Mouse (Mus musculus) spleen, postnatal 10 days (tissue): ENCODE data around the gene Trim28.

ENCODE experiments used
- DNase-seq, 2 experiments: peaks; one replicate each; pipeline ENCODE4 v3.0.0; 2021 to 2022; ENCODE audit warnings: low spot score in 2 of 2

Trim28 gene

DNA sequence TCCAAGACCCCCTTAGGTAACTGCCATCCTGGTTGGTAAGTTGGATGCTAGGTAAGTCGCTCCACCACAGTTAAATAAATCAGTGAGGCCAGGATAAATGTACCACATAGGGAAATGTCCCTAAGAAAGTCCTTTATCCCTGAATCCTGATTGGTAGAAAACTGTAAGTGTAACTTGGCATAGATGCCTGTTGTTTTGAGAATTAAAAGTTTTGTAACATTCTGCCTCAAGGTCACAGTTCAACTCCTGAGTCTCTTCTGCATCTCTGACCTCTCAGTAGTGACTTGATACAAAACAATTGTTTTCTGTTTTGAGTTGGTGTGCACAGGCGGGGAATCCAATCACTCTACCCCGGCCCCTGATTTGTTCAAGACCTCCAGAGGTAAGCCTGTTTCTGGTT is at the start of gene Trim28:
Trim28 (plus strand) TSS at position 264 of the 400 bp plus-strand sequence.
- no peak for DNase-seq

DNA sequence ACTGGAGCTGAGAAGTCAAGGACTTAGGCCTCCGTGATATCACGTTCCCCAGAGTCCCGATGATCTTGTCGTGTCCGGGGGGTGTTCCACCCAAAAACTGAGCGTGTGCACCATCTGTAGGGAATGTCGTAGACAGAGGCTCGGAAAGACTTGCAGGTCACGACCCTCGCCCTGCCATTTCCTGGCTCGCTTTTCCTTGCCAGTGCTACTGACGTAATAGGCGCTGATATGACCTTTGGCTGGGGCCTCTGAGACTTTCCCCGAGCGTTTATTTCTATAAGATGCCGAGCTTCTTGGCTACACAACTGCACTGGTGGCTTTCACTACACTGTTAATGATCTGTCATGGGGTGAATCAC is 49.1 kb upstream of the Trim28 start:
- DNase-seq = no peak

DNA sequence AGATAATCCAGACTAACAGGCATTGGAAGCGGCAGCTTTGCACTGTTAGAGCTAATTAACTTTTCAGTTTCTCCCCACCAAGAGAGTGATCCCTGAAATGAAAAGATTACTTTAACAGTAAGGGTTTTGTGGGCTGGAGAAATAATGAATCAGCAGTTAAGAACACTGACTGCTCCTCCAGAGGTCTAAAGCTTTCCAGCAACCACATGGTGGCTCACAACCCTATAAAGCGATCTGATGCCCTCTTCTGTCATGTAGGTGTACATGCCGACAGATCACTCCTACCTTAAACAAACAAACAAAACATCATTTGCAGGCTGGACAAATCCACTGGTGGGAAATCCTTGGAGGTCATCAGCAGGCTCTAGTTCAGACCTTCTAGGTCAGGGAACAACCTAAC is 44.0 kb upstream of the Trim28 start:
- no peak for DNase-seq

DNA sequence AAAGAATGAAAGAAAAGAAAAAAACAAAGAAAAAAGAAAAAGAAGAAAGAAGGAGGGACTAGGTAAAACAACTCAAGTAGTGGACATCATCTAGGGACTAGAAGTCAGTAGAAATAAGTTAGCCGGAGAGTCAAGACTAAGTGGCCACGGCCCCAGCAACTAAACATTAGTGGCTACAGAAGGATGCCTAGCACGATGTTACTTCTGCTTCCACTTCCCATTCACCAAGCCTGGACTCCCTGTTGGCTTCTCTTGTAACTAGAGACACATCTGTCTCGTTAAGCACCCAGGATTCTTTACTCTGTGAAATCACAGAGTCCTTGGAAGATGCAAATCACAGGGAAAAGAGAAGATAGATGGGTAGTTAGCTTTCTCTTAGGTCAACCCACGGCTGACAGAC is 41.4 kb upstream of the Trim28 start:
- no peak for DNase-seq

DNA sequence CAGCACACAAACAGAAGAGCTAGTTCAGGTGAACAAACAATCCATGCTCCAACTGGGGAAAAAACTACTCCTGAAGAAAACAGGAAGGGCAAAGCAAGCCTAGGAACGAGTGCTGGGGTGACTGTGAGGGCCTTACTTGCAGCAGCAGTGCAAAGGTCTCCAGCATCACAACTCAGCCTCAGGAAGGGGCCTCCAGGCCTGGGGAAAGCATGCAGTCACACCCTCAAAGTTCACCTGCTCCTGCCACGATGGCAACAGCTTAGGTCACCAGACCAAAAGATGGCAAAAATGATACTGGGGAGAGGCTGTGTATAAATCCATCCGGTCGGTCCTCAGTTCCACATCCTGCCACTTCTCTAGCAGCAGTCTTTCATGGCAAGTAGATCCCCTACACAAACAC is 40.0 kb upstream of the Trim28 start:
- DNase-seq = no peak

DNA sequence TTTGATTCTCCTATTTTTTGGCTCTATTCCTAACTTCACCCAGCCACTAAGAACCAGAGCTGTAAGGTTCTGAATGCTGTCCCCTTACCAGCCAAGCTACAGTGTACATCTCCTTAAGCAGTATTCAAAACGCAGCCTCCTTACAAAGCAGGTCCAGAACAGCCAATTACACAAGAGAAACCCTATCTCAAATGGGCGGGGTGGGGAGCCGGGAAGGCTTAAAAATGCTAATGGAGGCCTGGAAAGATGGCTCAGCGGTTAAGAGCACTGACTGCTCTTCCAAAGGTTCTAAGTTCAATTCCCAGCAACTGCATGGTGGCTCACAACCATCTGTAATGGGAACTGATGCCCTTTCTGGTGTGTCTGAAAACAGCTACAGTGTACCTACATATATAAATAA is 39.2 kb upstream of the Trim28 start:
- DNase-seq = no peak

DNA sequence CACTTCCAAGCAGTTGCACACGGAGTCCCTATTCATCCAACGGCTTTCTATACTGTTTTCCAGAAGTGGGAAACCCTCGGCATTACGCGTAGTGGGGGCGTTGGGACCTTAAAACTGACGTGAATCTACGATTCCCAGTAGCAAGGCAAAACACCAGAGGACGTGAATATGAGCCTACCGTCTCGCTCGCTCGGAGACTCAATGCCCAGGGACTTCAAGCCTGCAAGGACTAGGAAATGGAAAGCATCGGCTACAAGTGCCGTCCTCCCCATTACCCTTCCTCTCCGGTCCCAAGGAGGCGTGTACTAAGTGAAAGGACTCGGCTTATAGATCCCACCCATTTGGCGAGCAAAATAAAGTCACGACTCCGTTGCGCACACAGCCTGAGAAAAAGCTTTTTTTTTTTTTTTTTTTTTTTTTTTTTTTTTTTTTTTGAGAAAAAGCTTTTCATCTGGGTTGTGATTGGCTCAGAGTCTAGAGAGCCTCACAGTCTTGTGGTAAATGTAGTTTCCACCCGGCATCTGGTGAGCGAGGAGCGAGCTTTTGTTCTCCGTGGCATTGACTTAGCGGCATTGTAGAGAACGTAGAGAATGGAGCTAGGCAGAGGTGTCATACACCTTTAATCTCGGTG is 37.3 kb upstream of the Trim28 start:
- DNase-seq = peak; percentile 39 to 56

DNA sequence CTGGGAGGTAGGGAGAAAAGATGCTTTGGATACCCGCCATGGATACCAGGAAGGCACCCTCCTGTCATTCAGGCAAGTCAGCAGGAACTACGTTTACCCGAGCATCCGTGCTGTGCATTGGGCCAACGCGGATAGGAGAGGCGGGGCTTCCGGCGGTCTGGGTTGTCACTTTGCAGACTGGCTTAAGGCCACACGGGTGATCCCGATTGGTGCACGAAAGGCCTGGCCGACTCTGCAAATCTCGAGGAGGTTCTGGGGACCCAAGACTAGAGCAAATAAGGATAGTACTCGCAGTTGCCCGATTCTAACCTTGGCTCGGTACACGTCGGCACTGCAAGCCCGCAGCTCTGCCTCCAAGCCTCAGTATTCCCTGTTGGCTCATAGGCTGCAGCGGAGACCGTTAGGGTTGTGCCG is 33.2 kb upstream of the Trim28 start, which contains the start of gene Zfp324:
Zfp324 (plus strand) TSS at position 161 of the 414 bp plus-strand sequence.
- peak; percentile 74 to 91 for DNase-seq

DNA sequence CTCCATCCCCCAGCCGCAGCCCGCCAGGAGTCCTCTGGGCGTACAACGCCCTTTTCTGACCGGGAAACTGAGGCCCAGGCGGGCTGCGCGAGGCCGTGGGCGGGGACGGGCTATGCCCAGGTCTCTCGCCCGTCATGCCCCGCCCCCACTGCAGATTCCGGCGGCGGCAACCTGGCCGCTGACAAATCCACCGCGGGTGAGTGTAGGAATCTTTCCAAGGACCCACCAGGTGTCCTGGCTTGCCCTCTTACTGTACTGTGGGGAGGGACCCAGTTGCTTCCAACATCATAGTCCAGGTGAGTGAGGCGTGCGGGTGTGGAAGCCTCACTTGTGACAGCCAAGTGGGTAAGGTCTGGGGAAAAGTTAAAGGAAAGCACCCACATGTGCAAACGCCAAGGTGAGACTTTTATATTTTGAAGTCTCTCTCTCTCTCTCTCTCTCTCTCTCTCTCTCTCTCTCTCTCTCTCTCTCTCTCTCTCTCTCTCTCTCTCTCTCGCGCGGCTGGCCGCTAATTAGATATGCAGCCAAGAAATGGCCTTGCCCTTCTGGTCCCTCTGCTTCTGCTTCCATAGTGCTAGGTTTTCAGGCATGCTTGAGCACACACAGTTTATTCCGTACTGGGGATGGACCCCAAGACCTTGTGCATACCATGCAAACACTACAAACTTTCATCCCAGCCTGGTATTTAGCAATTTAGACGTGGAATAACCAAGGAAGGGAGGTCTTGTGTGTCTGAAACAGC is 32.6 kb upstream of the Trim28 start:
- DNase-seq = peak; percentile 73 to 84

DNA sequence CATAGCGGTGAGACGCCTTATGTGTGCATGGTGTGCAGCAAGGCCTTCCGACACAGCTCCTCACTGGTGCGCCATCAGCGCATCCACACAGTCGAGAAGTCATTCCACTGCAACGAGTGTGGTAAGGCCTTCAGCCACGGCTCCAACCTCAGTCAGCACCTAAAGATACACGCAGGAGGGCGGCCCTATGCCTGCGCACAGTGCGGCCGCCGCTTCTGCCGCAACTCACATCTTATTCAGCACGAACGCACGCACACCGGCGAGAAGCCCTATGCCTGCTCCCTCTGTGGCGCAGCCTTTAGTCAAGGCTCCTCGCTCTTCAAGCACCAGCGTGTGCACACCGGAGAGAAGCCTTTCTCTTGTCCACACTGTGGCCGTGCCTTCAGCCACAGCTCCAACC is 28.0 kb upstream of the Trim28 start:
- no peak for DNase-seq

DNA sequence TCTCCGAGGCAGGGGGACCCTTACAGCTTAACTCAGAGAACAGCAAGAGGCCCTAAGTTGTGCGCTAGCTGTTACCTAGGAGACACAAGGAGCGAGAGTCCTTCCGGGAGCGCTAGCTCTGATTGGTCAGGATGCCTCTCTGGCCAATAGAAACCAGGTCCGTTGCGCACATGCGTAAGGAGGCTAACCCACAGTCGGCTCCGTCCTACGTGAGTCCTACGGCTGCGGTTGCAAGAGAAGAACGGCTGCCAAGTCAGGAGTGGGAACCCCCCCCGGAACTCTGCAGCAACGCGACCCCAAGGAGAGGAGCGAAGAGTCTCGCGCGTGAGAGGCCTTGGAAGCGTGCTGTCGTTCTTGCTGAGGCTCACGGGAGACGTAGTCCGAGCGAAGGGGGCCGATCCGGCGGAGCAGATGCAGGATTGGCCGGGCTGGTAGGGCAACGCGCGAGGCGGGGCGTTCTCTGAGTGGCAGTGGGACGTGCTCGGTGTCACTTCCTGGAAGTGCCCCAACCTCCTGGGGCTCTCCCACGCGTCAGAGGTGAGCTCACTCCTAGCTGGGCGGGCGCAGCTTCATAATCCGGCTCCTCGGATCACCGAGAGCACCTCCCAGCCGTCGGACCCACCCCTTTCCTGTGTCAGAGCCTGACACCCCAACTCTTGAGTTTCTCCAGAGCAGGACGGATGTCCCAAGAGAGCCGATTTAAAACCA is 21.1 kb upstream of the Trim28 start, which contains the start of gene Zfp446:
Zfp446 (plus strand) TSS at position 167 of the 708 bp plus-strand sequence.
- DNase-seq = peak; percentile 89 to 97

DNA sequence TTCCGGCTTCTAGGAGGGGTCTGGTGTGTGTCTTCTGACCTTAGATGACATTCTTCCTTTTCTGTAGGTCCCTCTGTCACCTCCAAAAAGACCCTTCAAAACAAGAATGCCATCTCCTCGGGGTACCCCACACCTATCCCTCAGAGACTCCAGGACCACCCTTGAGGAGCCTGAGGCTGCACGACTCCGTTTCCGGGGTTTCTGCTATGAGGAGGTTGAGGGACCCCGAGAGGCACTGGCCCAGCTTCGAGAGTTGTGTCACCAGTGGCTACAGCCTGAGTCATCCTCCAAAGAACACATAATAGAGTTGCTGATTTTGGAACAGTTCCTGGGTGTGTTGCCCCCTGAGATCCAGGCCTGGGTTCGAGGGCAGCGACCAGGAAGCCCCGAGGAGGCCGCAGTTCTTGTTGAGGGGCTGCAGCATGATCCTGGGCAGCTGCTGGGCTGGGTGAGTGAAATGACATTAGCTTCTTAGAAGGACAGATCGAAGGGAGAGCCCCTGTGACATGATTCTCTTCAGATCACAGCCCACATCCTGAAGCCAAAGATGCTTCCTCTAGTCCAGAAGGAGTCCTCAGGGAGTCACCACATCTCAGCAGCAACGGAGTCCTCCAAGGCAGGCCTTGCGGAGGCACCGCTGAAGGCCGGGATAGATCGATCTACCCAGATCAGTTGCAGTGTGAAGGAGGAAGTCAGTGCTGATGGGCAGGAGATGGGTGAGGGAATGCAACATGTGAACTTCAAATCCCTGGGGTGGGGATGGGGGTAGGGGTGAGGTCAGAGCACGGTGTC is 19.8 kb upstream of the Trim28 start:
- DNase-seq = no peak

DNA sequence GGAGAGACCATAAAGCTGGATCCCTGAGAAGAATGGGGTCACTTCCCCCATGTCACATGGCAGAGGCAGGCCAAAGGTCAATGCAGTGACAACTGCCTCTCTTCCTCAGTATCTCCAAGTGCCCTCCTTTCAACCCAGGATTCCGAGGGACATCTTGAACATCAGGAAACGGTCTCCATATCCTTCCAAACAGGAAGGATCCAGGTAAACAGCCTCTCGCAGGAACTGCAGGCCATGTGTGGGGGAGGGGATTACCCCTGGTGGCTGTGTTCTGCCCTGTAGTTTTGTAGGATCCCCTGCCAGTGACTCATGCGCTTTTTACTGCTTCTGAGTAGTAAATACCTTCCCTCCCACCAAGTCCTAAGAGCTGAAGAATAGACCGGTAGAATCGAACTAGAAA is 19.1 kb upstream of the Trim28 start:
- DNase-seq = no peak

DNA sequence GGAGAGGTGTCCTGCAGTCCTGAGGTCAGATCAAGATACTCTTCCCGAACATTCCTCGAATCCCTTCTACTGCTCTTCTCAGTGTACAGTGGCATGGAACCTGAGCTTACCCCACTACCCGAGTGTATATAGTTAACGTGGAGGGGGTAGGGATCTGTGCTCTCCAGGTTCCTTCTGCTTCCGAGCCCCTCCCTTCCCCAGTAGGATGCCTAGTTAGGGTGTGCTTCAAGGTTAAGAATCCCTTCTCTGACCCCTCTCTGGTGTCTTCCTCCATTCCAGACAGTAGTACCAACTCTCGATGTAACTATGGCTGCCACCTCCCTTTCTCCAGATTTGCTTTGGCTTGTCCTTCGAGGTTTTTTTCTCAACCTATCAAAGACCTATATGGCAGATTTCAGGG is 18.6 kb upstream of the Trim28 start:
- DNase-seq = no peak

DNA sequence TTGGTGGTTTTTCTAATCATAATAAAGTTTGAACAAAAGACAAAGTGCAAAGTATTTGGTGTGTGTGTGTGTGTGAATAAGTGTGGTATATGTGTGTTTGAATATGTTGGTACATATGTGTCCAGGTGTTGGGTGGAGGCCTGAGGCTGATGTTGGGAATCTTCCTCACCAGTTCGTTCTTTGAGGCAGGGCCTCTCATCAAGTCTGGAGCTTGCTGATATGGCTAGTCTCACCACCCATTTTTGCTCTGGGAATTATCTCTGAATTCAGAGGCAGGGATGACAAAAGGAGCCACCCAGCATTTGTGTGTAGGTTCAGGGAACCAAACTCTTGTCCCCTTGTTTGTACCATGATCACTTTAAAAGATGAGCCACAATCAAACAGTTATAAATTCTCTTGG is 13.2 kb upstream of the Trim28 start:
- DNase-seq = no peak

DNA sequence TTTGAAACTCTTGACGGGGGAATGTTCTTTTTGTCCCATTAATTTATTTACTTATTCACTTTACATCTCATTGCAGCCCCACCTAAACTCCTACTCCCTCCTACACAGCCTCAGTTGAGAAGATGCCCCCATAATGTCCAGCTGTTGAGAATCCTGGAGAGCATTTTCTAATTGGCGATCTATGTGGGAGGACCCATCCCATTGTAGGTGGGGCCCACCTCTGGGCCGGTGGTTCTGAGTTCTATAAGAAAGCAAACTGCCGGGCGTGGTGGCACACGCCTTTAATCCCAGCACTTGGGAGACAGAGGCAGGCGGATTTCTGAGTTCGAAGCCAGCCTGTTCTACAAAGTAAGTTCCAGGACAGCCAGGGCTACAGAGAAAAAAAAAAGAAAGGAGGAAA is 12.0 kb upstream of the Trim28 start:
- no peak for DNase-seq

DNA sequence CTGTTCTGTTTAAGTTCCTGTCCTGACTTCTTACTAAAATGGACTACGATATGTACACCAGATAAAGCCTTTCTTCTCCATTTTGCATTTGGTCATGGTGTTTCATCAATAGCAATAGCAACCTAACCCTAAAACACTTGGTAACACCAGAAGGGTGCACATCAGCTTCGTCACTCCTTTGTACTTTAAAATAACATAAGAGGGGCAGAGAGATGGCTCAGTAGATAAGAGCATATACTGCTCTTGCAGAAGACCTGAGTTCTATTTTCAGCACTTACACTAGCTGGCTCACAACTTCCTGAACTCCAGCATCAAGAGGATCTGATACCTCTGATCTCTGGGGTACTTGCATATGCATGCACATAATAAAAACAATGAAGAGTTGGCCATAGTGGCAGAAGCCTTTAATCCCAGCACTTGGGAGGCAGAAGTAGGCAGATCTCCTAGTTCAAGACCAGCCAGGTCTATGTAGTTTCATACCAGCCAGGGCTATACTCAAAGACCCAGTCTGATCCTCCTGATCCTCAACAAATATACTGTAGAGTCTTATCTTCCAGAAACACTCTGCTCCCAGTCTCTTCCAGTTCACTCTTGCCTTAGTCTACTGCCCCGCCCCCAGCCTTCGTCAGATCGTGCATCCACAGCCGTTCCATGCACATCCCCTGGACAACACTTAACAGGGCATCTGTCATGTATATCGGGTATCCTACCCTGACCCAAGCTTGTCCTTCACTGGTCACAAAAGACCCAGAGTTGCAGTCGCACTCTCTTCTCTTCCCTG is 11.3 kb upstream of the Trim28 start:
- peak in 1 of 2 experiments; percentile 47 for DNase-seq

DNA sequence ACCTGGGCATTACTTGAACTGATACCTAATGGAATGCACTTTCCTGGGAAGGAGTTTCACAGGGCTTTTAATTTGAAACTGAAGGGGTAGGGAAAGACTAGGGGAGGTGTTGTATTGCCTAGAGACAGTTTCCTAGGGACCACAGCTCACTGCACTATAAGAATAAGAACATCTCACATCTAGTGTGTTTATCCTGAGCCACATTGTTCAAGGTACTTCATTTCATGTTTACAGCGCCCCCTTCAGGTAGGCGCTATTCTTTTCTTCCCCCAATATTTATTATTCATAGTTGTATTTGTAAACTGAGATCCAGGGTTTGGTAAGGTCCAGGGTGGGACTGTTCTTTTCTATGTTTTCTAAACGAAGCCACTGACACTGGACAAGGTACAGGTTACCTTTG is 6.7 kb upstream of the Trim28 start:
- DNase-seq = peak in 1 of 2 experiments; percentile 69

DNA sequence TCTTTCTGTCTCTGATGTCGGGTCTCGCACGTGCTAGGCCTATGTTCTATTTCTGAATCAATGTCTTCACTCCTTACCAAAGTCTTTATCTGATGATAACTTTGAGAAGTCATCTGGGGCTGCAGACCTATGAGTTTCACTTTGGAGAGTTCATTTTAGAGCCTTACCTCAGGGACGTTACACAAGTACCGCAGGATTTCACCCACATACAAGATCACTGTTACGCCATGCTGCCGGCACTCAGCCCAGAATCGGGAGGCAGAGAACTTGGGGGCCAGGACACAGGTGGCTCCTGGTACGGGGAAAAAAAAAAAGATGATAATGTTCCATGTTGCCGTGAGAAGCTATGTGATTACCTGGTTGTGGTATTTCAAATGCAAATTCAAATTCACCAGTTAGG is 5.8 kb upstream of the Trim28 start:
- no peak for DNase-seq

DNA sequence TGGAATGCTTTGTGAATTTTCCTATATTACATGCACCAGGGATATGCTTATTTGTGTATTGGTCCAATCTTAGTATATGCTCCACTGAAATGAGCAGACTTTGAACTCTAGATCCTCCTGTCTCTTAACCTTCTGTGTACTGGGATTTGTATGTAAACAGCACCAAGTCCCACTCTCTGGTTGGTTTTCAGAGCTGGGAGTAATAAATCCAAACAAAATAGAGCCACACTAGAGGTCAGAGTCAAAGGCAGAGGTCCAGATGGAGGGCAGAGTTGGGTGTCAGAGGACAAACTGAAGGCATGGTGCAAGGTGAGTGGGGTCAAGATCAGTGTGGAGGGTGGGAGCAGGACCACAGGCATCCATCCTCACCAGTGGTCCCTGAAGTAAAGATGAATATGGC is 3.1 kb upstream of the Trim28 start:
- DNase-seq = no peak

DNA sequence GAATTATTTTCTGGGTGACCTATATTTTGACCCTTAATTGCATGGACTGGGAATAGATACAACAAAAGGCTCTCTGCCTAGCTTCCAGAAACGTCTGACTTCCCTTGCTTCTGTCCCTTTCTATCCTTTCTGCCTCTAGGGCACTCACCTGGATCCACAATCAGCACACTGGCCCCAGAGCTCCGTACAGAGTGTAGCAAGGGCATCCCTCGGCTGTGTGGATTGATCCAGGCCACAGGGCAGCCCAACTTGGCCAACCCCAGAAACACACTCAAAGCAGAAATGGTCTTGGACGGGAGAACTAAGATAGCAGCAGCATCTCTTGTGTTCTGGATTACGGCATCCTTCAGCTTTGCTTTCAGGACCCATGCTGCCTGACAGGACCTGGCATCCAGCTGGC is 1.7 kb upstream of the Trim28 start:
- DNase-seq = no peak
